Mouse (Mus musculus) ES-E14 (cell line): ENCODE results near the gene Fam222a. TPM values are rescaled to one million over a fixed set of nuclear protein-coding genes. Genes with fewer than 3 reads are reported as not detected.
A peak's percentile ranks its signal among the peaks of the same experiment; 100 is the strongest.

Source experiments
- DNase-seq: peaks from one replicate; pipeline ENCODE4 v3.0.0-alpha.2; 2013; ENCODE audit warnings: low read depth, low spot score
- H3K27ac ChIP-seq: 2 replicates; pipeline ENCODE4 v1.5.1; 2012; ENCODE audit warnings: low read depth, mild to moderate bottlenecking, low read length, moderate library complexity, mixed read lengths; ENCODE audit not compliant: poor library complexity, insufficient read depth, severe bottlenecking
- H3K36me3 ChIP-seq: 2 replicates; pipeline ENCODE4 v1.6.1; 2012; ENCODE audit warnings: mild to moderate bottlenecking, low read length, moderate library complexity, mixed read lengths; ENCODE audit not compliant: control insufficient read depth, poor library complexity, insufficient read depth, severe bottlenecking
- H3K4me1 ChIP-seq, 2 experiments: fragments of 150-350 bp in 1 of 2; sonication (generic) in 1 of 2; 2 replicates each; pipeline ENCODE4 v1.6.1; 2012; ENCODE audit warnings: low read length in 2 of 2, mild to moderate bottlenecking in 1 of 2, mixed read lengths in 1 of 2; ENCODE audit not compliant: control insufficient read depth in 2 of 2, insufficient read depth in 2 of 2, poor library complexity in 1 of 2
- H3K4me3 ChIP-seq, 2 experiments: fragments of 150-350 bp in 1 of 2; sonication (generic) in 1 of 2; 2 replicates each; pipeline ENCODE4 v1.5.1; 2012; ENCODE audit warnings: low read length in 2 of 2, low read depth in 1 of 2, mild to moderate bottlenecking in 1 of 2, mixed read lengths in 1 of 2; ENCODE audit not compliant: insufficient read depth in 1 of 2, poor library complexity in 1 of 2, severe bottlenecking in 1 of 2
- H3K9ac ChIP-seq: 2 replicates; pipeline ENCODE4 v1.6.1; 2012; ENCODE audit warnings: low read depth, mild to moderate bottlenecking, low read length, mixed read lengths; ENCODE audit not compliant: poor library complexity, insufficient read depth, severe bottlenecking
- H3K9me3 ChIP-seq: fragments of 150-350 bp; sonication (generic); 2 replicates; pipeline ENCODE4 v1.6.1; 2012; ENCODE audit warnings: low read depth, mild to moderate bottlenecking, low read length; ENCODE audit not compliant: control insufficient read depth, insufficient read depth
- CHD2 ChIP-seq: IDR thresholded peaks from 2 replicates; pipeline ENCODE4 v1.6.1; 2014; ENCODE audit warnings: mild to moderate bottlenecking, low read depth, low read length, inconsistent platforms
- HCFC1 ChIP-seq: IDR thresholded peaks from 2 replicates; pipeline ENCODE4 v1.6.1; 2012; ENCODE audit warnings: low read length, inconsistent platforms, borderline replicate concordance; ENCODE audit not compliant: insufficient read depth
- MAFK ChIP-seq: IDR thresholded peaks from 2 replicates; pipeline ENCODE4 v1.6.1; 2014; ENCODE audit warnings: mild to moderate bottlenecking, low read depth, low read length, inconsistent platforms; ENCODE audit not compliant: insufficient read depth
- ZC3H11A ChIP-seq: IDR thresholded peaks from 2 replicates; pipeline ENCODE4 v1.6.1; 2012; ENCODE audit warnings: low read depth, mild to moderate bottlenecking, inconsistent platforms, low read length, borderline replicate concordance
- ZNF384 ChIP-seq: IDR thresholded peaks from 2 replicates; pipeline ENCODE4 v1.6.1; 2012; ENCODE audit warnings: low read depth, low read length, inconsistent platforms
- in situ Hi-C, 2 experiments: fragments of 600-800 bp; cut with MboI; formaldehyde crosslinking; loops; one replicate each; pipeline ENCODE4 v1.15.1; 2025; ENCODE audit warnings: low sequenced_read_pairs in 2 of 2, inconsistent platforms in 1 of 2; ENCODE audit not compliant: unreplicated experiment in 2 of 2
- total RNA-seq: library from RNA; depleted of rRNA; stranded (reverse); fragments of 300-350 nt; gene quantifications from 2 replicates; pipeline ENCODE4 v1.2.3, GENCODE M21; 2012

The Fam222a gene
- total RNA-seq, 1 experiment: 1.2 TPM

DNA sequence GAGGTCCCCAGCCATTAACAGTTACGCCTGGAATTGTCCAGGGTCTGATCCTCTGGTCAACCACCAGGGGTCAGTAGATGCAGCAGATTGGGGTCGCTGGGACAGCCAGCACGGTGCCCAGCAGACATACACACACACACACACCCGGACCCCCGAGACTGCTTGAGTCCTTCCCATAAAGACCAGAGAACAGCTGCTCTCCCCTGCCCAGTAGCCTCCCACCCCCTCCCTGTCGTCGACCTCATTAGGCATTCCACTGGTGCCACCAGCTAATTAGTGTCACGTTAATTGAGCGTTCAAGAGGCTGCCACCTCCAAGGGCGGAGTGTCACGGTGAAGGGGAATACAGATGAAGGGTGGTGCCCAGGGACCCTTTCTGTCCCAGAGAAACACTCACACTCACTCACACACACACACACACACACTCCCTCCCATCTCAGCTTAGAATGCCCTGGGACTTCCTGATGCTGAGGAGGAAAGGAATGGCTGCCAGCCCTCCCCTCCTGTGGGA, 37.0 kb downstream of the Fam222a start:
- Histone ChIP-seq H3K36me3 (no peaks in the 10 kb centered on the region), H3K9ac (no peak overlapping the region), H3K4me1 (peaks cover 0 to 10% of the 10 kb centered on the region in 2 experiments; a peak in 1 of 4 replicates), H3K27ac (no peak overlapping the region), H3K4me3 (no peak overlapping the region), H3K9me3 (no peaks in the 10 kb centered on the region)
- no peak for DNase-seq
- TF ChIP-seq ZNF384: no peak
- TF ChIP-seq HCFC1: no peak
- no peak for TF ChIP-seq ZC3H11A
- no peak for TF ChIP-seq CHD2
- no peak for TF ChIP-seq MAFK
- in situ Hi-C loops: no loop called here

DNA sequence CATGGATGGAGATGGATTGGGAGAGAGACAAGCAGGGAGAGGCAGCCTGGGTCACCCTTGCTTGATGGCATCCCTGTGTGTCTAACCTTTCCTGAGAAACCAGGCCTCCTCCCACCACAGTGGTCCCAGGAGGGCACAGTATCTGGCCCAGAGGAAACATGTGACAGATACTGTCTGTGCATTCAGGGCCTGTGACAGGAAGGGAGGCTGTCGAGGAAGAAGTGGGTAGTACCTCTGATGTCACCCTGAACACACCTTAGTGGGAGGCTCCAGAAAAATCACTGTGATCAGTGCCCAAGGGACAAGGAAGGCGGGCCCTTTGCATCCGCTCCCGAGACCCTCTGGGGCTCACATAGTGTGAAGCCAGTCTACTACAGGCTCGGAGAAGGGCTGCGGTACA, 38.2 kb downstream of the Fam222a start:
- H3K4me3 ChIP-seq: no peak overlapping the region
- no peak for TF ChIP-seq MAFK
- TF ChIP-seq ZNF384: no peak
- TF ChIP-seq ZC3H11A: no peak
- no peak for TF ChIP-seq CHD2
- TF ChIP-seq HCFC1: no peak
- no peak for DNase-seq
- peaks cover 0 to 17% of the 10 kb centered on the region in 2 experiments; a peak in 2 of 4 replicates for H3K4me1 ChIP-seq
- no peaks in the 10 kb centered on the region for H3K36me3 ChIP-seq
- no peak overlapping the region for H3K9ac ChIP-seq
- no peaks in the 10 kb centered on the region for H3K9me3 ChIP-seq
- in situ Hi-C loops: no loop called here
- H3K27ac ChIP-seq: no peak overlapping the region

- Histone ChIP-seq H3K9me3 (no peaks in the 10 kb centered on the region), H3K4me3 (no peak overlapping the region), H3K4me1 (peaks cover 0 to 23% of the 10 kb centered on the region in 2 experiments; a peak in 2 of 4 replicates), H3K36me3 (no peaks in the 10 kb centered on the region), H3K27ac (no peak overlapping the region), H3K9ac (no peak overlapping the region)
- TF ChIP-seq ZC3H11A (no peak), HCFC1 (no peak), ZNF384 (no peak), MAFK (no peak), CHD2 (no peak)
- DNase-seq: no peak
- in situ Hi-C loops: no loop called here
These were observed 39.8 kb downstream of the Fam222a start for GRCm38 (mm10) chr5:114607651-114608050.

GRCm38 (mm10) chr5:114608516-114608915, 40.7 kb downstream of the Fam222a start:
- no peak for TF ChIP-seq MAFK
- TF ChIP-seq ZNF384: no peak
- TF ChIP-seq ZC3H11A: no peak
- TF ChIP-seq CHD2: no peak
- no peak for TF ChIP-seq HCFC1
- Histone ChIP-seq H3K9me3 (no peaks in the 10 kb centered on the region), H3K4me1 (peaks cover 0 to 23% of the 10 kb centered on the region in 2 experiments; a peak in 2 of 4 replicates), H3K4me3 (no peak overlapping the region), H3K9ac (no peak overlapping the region), H3K36me3 (no peaks in the 10 kb centered on the region), H3K27ac (no peak overlapping the region)
- in situ Hi-C loops: no loop called here
- peak; percentile 66 for DNase-seq

- in situ Hi-C loops: no loop called here
- no peak overlapping the region for H3K27ac ChIP-seq
- DNase-seq: no peak
- H3K9ac ChIP-seq: peak overlapping the region; percentile 14
- H3K36me3 ChIP-seq: no peaks in the 10 kb centered on the region
- H3K4me3 ChIP-seq: peak overlapping the region in 1 of 2 experiments; percentile 52; a peak in 3 of 4 replicates
- no peaks in the 10 kb centered on the region for H3K9me3 ChIP-seq
- H3K4me1 ChIP-seq: peaks cover 0 to 17% of the 10 kb centered on the region in 2 experiments; a peak in 2 of 4 replicates
- TF ChIP-seq ZC3H11A: no peak
- no peak for TF ChIP-seq MAFK
- no peak for TF ChIP-seq ZNF384
- no peak for TF ChIP-seq CHD2
- no peak for TF ChIP-seq HCFC1
These were observed 43.4 kb downstream of the Fam222a start for GRCm38 (mm10) chr5:114611256-114611655.
